Mouse (Mus musculus) myocyte (in vitro differentiated cells): Measurements from ENCODE around the gene Cdh10. TPM values are rescaled to one million over a fixed set of nuclear protein-coding genes. Genes with fewer than 3 reads are reported as not detected.

Experiments used
- H3K27me3 ChIP-seq: one replicate; pipeline ENCODE4 v1.6.1; 2011; ENCODE audit not compliant: control insufficient read depth, insufficient read depth, insufficient read length
- H3K36me3 ChIP-seq: one replicate; pipeline ENCODE4 v1.6.1; 2011; ENCODE audit not compliant: control insufficient read depth, insufficient read depth
- H3K4me2 ChIP-seq: one replicate; pipeline ENCODE4 v1.6.1; 2011; ENCODE audit warnings: low read depth, control low read depth
- H3K4me3 ChIP-seq: one replicate; pipeline ENCODE4 v1.5.1; 2011; ENCODE audit warnings: mild to moderate bottlenecking, control low read depth, moderate library complexity
- H3K79me2 ChIP-seq: one replicate; pipeline ENCODE4 v1.6.1; 2011; ENCODE audit not compliant: control insufficient read depth, insufficient read depth
- H3ac ChIP-seq: one replicate; pipeline ENCODE4 v1.6.1; 2011; ENCODE audit not compliant: control insufficient read depth, insufficient read length
- CEBPB ChIP-seq: IDR thresholded peaks from 2 replicates; pipeline ENCODE4 v1.6.1; 2011; ENCODE audit warnings: mild to moderate bottlenecking, moderate library complexity; ENCODE audit not compliant: poor library complexity, insufficient read depth, severe bottlenecking
- E2F4 ChIP-seq: IDR thresholded peaks from one replicate; pipeline ENCODE4 v1.6.1; 2011; ENCODE audit warnings: mild to moderate bottlenecking, control low read depth, moderate library complexity; ENCODE audit not compliant: insufficient read depth
- MAX ChIP-seq: IDR thresholded peaks from one replicate; pipeline ENCODE4 v1.6.1; 2011; ENCODE audit warnings: low read depth, mild to moderate bottlenecking, control low read depth
- MYOD1 ChIP-seq, 3 experiments: IDR thresholded peaks; one replicate each; pipeline ENCODE4 v1.6.1; 2011; ENCODE audit warnings: control low read depth in 2 of 3, low read depth in 2 of 3, mild to moderate bottlenecking in 2 of 3, moderate library complexity in 1 of 3; ENCODE audit not compliant: insufficient read length in 2 of 3, control insufficient read depth in 1 of 3
- MYOG ChIP-seq, 3 experiments: IDR thresholded peaks; one replicate each; pipeline ENCODE4 v1.6.1; 2011; ENCODE audit warnings: control low read depth in 2 of 3, low read depth in 2 of 3, mild to moderate bottlenecking in 2 of 3; ENCODE audit not compliant: insufficient read length in 2 of 3, control insufficient read depth in 1 of 3, insufficient read depth in 1 of 3
- POLR2A ChIP-seq: IDR thresholded peaks from one replicate; pipeline ENCODE4 v1.6.1; 2011; ENCODE audit warnings: low read depth, mild to moderate bottlenecking, control low read depth, moderate library complexity; ENCODE audit not compliant: insufficient read length
- POLR2AphosphoS2 ChIP-seq: IDR thresholded peaks from one replicate; pipeline ENCODE4 v1.6.1; 2011; ENCODE audit warnings: low read depth, control low read depth; ENCODE audit not compliant: insufficient read length
- REST ChIP-seq: IDR thresholded peaks from one replicate; pipeline ENCODE4 v1.6.1; 2011; ENCODE audit warnings: mild to moderate bottlenecking, control low read depth, moderate library complexity; ENCODE audit not compliant: insufficient read depth, insufficient read length
- SRF ChIP-seq: IDR thresholded peaks from one replicate; pipeline ENCODE4 v1.6.1; 2011; ENCODE audit warnings: low read depth; ENCODE audit not compliant: control insufficient read depth, insufficient read length
- TCF12 ChIP-seq: IDR thresholded peaks from one replicate; pipeline ENCODE4 v1.6.1; 2011; ENCODE audit warnings: mild to moderate bottlenecking, control low read depth; ENCODE audit not compliant: poor library complexity, insufficient read depth, severe bottlenecking
- TCF3 ChIP-seq: IDR thresholded peaks from one replicate; pipeline ENCODE4 v1.6.1; 2011; ENCODE audit warnings: low read depth, control low read depth; ENCODE audit not compliant: insufficient read length
- USF1 ChIP-seq: IDR thresholded peaks from one replicate; pipeline ENCODE4 v1.6.1; 2011; ENCODE audit warnings: low read depth, mild to moderate bottlenecking, control low read depth, moderate library complexity
- polyA plus RNA-seq: library from polyadenylated mRNA; unstranded; fragments of >200 nt; fragmentation: generic; extraction: Trizol; gene quantifications from one replicate; pipeline ENCODE4 v1.2.1, GENCODE M21; 2012; ENCODE audit warnings: missing spikeins

Gene Cdh10
- polyA plus RNA-seq, 1 experiment, result 3.5 TPM

GRCm38 (mm10) chr15:18823420-18823819, 4.7 kb downstream of the Cdh10 start:
- TF ChIP-seq CEBPB, result no peak
- no peak for TF ChIP-seq USF1
- no peak for TF ChIP-seq TCF3
- no peak for TF ChIP-seq TCF12
- TF ChIP-seq MYOG (IDR thresholded peaks at IDR 0.05; ENCODE audit: control insufficient read depth in 1 of 3, insufficient read depth in 1 of 3, insufficient read length in 2 of 3, low read depth in 2 of 3), result no peak
- TF ChIP-seq MAX, result no peak
- TF ChIP-seq E2F4, result no peak
- Histone ChIP-seq H3K27me3 (no peaks in the 10 kb centered on the region), H3K4me2 (peak overlapping the region; percentile 30), H3ac (no peak overlapping the region), H3K79me2 (no peaks in the 10 kb centered on the region), H3K4me3 (no peak overlapping the region), H3K36me3 (no peaks in the 10 kb centered on the region)

GRCm38 (mm10) chr15:18832263-18832662, 13.5 kb downstream of the Cdh10 start:
- TF ChIP-seq REST (no peak), MAX (no peak), CEBPB (no peak)
- no peaks in the 10 kb centered on the region for H3K79me2 ChIP-seq
- no peak overlapping the region for H3K4me2 ChIP-seq
- no peaks in the 10 kb centered on the region for H3K36me3 ChIP-seq
- no peak overlapping the region for H3ac ChIP-seq
- H3K4me3 ChIP-seq, result no peak overlapping the region
- no peaks in the 10 kb centered on the region for H3K27me3 ChIP-seq

- Histone ChIP-seq H3K4me3 (no peak overlapping the region), H3K4me2 (no peak overlapping the region), H3ac (no peak overlapping the region), H3K36me3 (no peaks in the 10 kb centered on the region), H3K27me3 (no peaks in the 10 kb centered on the region), H3K79me2 (no peaks in the 10 kb centered on the region)
- no peak for TF ChIP-seq MAX
- no peak for TF ChIP-seq TCF3
- no peak for TF ChIP-seq REST
- no peak for TF ChIP-seq POLR2A
- TF ChIP-seq USF1, result no peak
- no peak for TF ChIP-seq POLR2AphosphoS2
Observed at GRCm38 (mm10) chr15:18841769-18842168, 23.0 kb downstream of the Cdh10 start.

- no peak overlapping the region for H3K4me3 ChIP-seq
- TF ChIP-seq TCF3 (no peak), USF1 (no peak), POLR2AphosphoS2 (no peak), CEBPB (no peak), E2F4 (no peak), MYOD1 (IDR thresholded peaks at IDR 0.05; ENCODE audit: control insufficient read depth in 1 of 3, insufficient read length in 2 of 3, low read depth in 2 of 3) (no peak), SRF (no peak), POLR2A (no peak), MYOG (IDR thresholded peaks at IDR 0.05; ENCODE audit: control insufficient read depth in 1 of 3, insufficient read depth in 1 of 3, insufficient read length in 2 of 3, low read depth in 2 of 3) (no peak), MAX (no peak)
- no peaks in the 10 kb centered on the region for H3K36me3 ChIP-seq
- no peaks in the 10 kb centered on the region for H3K27me3 ChIP-seq
- H3ac ChIP-seq, result no peak overlapping the region
- H3K4me2 ChIP-seq, result no peak overlapping the region
- no peaks in the 10 kb centered on the region for H3K79me2 ChIP-seq
Observed at GRCm38 (mm10) chr15:18844807-18845206, 26.1 kb downstream of the Cdh10 start.

GRCm38 (mm10) chr15:18850497-18850896, 31.8 kb downstream of the Cdh10 start:
- Histone ChIP-seq H3ac (no peak overlapping the region), H3K4me3 (no peak overlapping the region), H3K79me2 (no peaks in the 10 kb centered on the region), H3K27me3 (no peaks in the 10 kb centered on the region), H3K36me3 (no peaks in the 10 kb centered on the region), H3K4me2 (no peak overlapping the region)
- TF ChIP-seq POLR2AphosphoS2 (no peak), TCF3 (no peak), POLR2A (no peak), MYOG (IDR thresholded peaks at IDR 0.05; ENCODE audit: control insufficient read depth in 1 of 3, insufficient read depth in 1 of 3, insufficient read length in 2 of 3, low read depth in 2 of 3) (no peak), CEBPB (no peak), USF1 (no peak), E2F4 (no peak), MAX (no peak), MYOD1 (IDR thresholded peaks at IDR 0.05; ENCODE audit: control insufficient read depth in 1 of 3, insufficient read length in 2 of 3, low read depth in 2 of 3) (no peak), SRF (no peak), TCF12 (no peak), REST (no peak)
